Mouse (Mus musculus): ENCODE measurements around the gene Srprb. TPM values are rescaled to one million over a fixed set of nuclear protein-coding genes. Genes with fewer than 3 reads are reported as not detected.
"Not testable (repeated sequence)": the region's sequence is repeated elsewhere in the genome, so short reads cannot be mapped to it uniquely, and the experiment has no call there.

Gene Srprb
- total and polyA plus RNA-seq, 2 experiments from 2014 or later, result 43.1 to 55.3 TPM

- no peak overlapping the region for H3K4me3 ChIP-seq (ENCODE audit: low read length)
- peaks cover 6% of the 10 kb centered on the region; the same call in 1 of the 2 replicates for H3K4me1 ChIP-seq (ENCODE audit: insufficient read depth, low read length)
- no peaks in the 10 kb centered on the region for H3K9me3 ChIP-seq (ENCODE audit: low read length)
- H3K27ac ChIP-seq, result peak overlapping the region; percentile 17; the same call in 1 of the 2 replicates
- H3K9ac ChIP-seq (replicated peaks; ENCODE audit: low read length), result no peak overlapping the region
- ATAC-seq, result no peak
- H3K4me2 ChIP-seq (ENCODE audit: low read depth, low read length), result no peak overlapping the region
- peak; percentile 44 for DNase-seq (ENCODE audit: low spot score)
- TF ChIP-seq CTCF (IDR thresholded peaks at IDR 0.05; ENCODE audit: low read depth), result no peak
- WGBS, result 51% methylated on average over 7 of the region's 7 CpGs
- H3K27me3 ChIP-seq (ENCODE audit: insufficient read depth, low read length), result no peaks in the 10 kb centered on the region
- H3K36me3 ChIP-seq (ENCODE audit: insufficient read depth, low read length), result peaks cover 35% of the 10 kb centered on the region
Observed at GRCm38 (mm10) chr9:103168771-103169170, 33.2 kb downstream of the Srprb start.

GRCm38 (mm10) chr9:103168046-103168445, 33.9 kb downstream of the Srprb start:
- WGBS, result 46% methylated on average over 6 of the region's 6 CpGs
- H3K4me2 ChIP-seq (ENCODE audit: low read depth, low read length), result no peak overlapping the region
- 0 out of 2 replicates have a peak overlapping the region, but pooled peaks have one; percentile 20 for H3K27ac ChIP-seq
- peaks cover 41% of the 10 kb centered on the region for H3K36me3 ChIP-seq (ENCODE audit: insufficient read depth, low read length)
- DNase-seq (ENCODE audit: low spot score) (peak; percentile 65), ATAC-seq (peak; percentile 82)
- H3K27me3 ChIP-seq (ENCODE audit: insufficient read depth, low read length), result no peaks in the 10 kb centered on the region
- no peak overlapping the region for H3K4me3 ChIP-seq (ENCODE audit: low read length)
- no peaks in the 10 kb centered on the region for H3K9me3 ChIP-seq (ENCODE audit: low read length)
- peaks cover 6% of the 10 kb centered on the region; the same call in 1 of the 2 replicates for H3K4me1 ChIP-seq (ENCODE audit: insufficient read depth, low read length)
- H3K9ac ChIP-seq (replicated peaks; ENCODE audit: low read length), result no peak overlapping the region
- TF ChIP-seq CTCF (IDR thresholded peaks at IDR 0.05; ENCODE audit: low read depth), result no peak

- no peak overlapping the region for H3K27ac ChIP-seq
- H3K9me3 ChIP-seq (ENCODE audit: low read length), result no peaks in the 10 kb centered on the region
- no peaks in the 10 kb centered on the region for H3K27me3 ChIP-seq (ENCODE audit: insufficient read depth, low read length)
- peak; percentile 30 for DNase-seq (ENCODE audit: low spot score)
- no peak overlapping the region for H3K4me2 ChIP-seq (ENCODE audit: low read depth, low read length)
- 58% methylated on average over 15 of the region's 15 CpGs for WGBS
- H3K36me3 ChIP-seq (ENCODE audit: insufficient read depth, low read length), result peaks cover 64% of the 10 kb centered on the region
- H3K4me3 ChIP-seq (ENCODE audit: low read length), result no peak overlapping the region
- no peak for ATAC-seq
- H3K4me1 ChIP-seq (ENCODE audit: insufficient read depth, low read length), result peaks cover 6% of the 10 kb centered on the region; the same call in 1 of the 2 replicates
- no peak overlapping the region for H3K9ac ChIP-seq (replicated peaks; ENCODE audit: low read length)
- no peak for TF ChIP-seq CTCF (IDR thresholded peaks at IDR 0.05; ENCODE audit: low read depth)
Observed at GRCm38 (mm10) chr9:103163806-103164205, 38.1 kb downstream of the Srprb start.

GRCm38 (mm10) chr9:103155158-103155557, 46.8 kb downstream of the Srprb start:
- WGBS, result 77% methylated on average over 7 of the region's 7 CpGs

GRCm38 (mm10) chr9:103154568-103154967, 47.4 kb downstream of the Srprb start:
- Histone ChIP-seq H3K27ac (0 out of 2 replicates have a peak overlapping the region, but pooled peaks have one; percentile 65), H3K36me3 (ENCODE audit: insufficient read depth, low read length) (peaks cover 8% of the 10 kb centered on the region; the same call in 1 of the 2 replicates), H3K4me3 (ENCODE audit: low read length) (no peak overlapping the region), H3K9ac (replicated peaks; ENCODE audit: low read length) (no peak overlapping the region), H3K27me3 (ENCODE audit: insufficient read depth, low read length) (no peaks in the 10 kb centered on the region), H3K4me1 (ENCODE audit: insufficient read depth, low read length) (peaks cover 7% of the 10 kb centered on the region; the same call in 1 of the 2 replicates), H3K4me2 (ENCODE audit: low read depth, low read length) (no peak overlapping the region), H3K9me3 (ENCODE audit: low read length) (no peaks in the 10 kb centered on the region)
- no peak for ATAC-seq
- WGBS, result 85% methylated on average over 2 of the region's 2 CpGs
- no peak for DNase-seq (ENCODE audit: low spot score)
- no peak for TF ChIP-seq CTCF (IDR thresholded peaks at IDR 0.05; ENCODE audit: low read depth)

More at GRCm38 (mm10) chr9:103155158-103155557, 46.8 kb downstream of the Srprb start:
- not testable (repeated sequence) for H3K9ac ChIP-seq (replicated peaks; ENCODE audit: low read length); H3K4me2 ChIP-seq (ENCODE audit: low read depth, low read length); ATAC-seq; H3K9me3 ChIP-seq (ENCODE audit: low read length); H3K4me3 ChIP-seq (ENCODE audit: low read length); DNase-seq (ENCODE audit: low spot score); H3K27me3 ChIP-seq (ENCODE audit: insufficient read depth, low read length); H3K4me1 ChIP-seq (ENCODE audit: insufficient read depth, low read length); H3K27ac ChIP-seq
- H3K36me3 ChIP-seq (ENCODE audit: insufficient read depth, low read length), result peaks cover 12% of the 10 kb centered on the region; the same call in 1 of the 2 replicates

GRCm38 (mm10) chr9:103153286-103153685, 48.7 kb downstream of the Srprb start:
- TF ChIP-seq CTCF (IDR thresholded peaks at IDR 0.05; ENCODE audit: low read depth), result no peak
- Histone ChIP-seq H3K9ac (replicated peaks; ENCODE audit: low read length) (no peak overlapping the region), H3K27ac (peak overlapping the region; percentile 65), H3K9me3 (ENCODE audit: low read length) (no peaks in the 10 kb centered on the region), H3K27me3 (ENCODE audit: insufficient read depth, low read length) (no peaks in the 10 kb centered on the region), H3K4me1 (ENCODE audit: insufficient read depth, low read length) (peaks cover 7% of the 10 kb centered on the region; the same call in 1 of the 2 replicates), H3K36me3 (ENCODE audit: insufficient read depth, low read length) (no peaks in the 10 kb centered on the region; the same call in 1 of the 2 replicates), H3K4me2 (ENCODE audit: low read depth, low read length) (no peak overlapping the region), H3K4me3 (ENCODE audit: low read length) (no peak overlapping the region)
- ATAC-seq (peak; percentile 76), DNase-seq (ENCODE audit: low spot score) (peak; percentile 75)
- WGBS, result 31% methylated on average over 5 of the region's 5 CpGs

GRCm38 (mm10) chr9:103149074-103149799, 52.7 kb downstream of the Srprb start:
- no peak for TF ChIP-seq CTCF (IDR thresholded peaks at IDR 0.05; ENCODE audit: low read depth)
- ATAC-seq (no peak), DNase-seq (ENCODE audit: low spot score) (no peak)
- H3K27me3 ChIP-seq (ENCODE audit: insufficient read depth, low read length), result no peaks in the 10 kb centered on the region
- H3K9me3 ChIP-seq (ENCODE audit: low read length), result no peaks in the 10 kb centered on the region
- 80% methylated on average over 12 of the region's 12 CpGs for WGBS
- 0 out of 2 replicates have a peak overlapping the region, but pooled peaks have one; percentile 7 for H3K27ac ChIP-seq
- H3K36me3 ChIP-seq (ENCODE audit: insufficient read depth, low read length), result no peaks in the 10 kb centered on the region
- H3K9ac ChIP-seq (replicated peaks; ENCODE audit: low read length), result no peak overlapping the region
- H3K4me3 ChIP-seq (ENCODE audit: low read length), result no peak overlapping the region
- no peak overlapping the region for H3K4me2 ChIP-seq (ENCODE audit: low read depth, low read length)
- peaks cover 32% of the 10 kb centered on the region for H3K4me1 ChIP-seq (ENCODE audit: insufficient read depth, low read length)
